Mouse (Mus musculus) T-helper 1 cell (primary cell): Measurements from ENCODE around the gene Six3.

ENCODE experiments used
- in situ Hi-C: fragments of 300-600 bp; cut with MboI, MseI; formaldehyde crosslinking; loops from one replicate; pipeline ENCODE4 v1.15.1; 2025; ENCODE audit warnings: high pct_unique_total_duplicates

Six3 gene

DNA sequence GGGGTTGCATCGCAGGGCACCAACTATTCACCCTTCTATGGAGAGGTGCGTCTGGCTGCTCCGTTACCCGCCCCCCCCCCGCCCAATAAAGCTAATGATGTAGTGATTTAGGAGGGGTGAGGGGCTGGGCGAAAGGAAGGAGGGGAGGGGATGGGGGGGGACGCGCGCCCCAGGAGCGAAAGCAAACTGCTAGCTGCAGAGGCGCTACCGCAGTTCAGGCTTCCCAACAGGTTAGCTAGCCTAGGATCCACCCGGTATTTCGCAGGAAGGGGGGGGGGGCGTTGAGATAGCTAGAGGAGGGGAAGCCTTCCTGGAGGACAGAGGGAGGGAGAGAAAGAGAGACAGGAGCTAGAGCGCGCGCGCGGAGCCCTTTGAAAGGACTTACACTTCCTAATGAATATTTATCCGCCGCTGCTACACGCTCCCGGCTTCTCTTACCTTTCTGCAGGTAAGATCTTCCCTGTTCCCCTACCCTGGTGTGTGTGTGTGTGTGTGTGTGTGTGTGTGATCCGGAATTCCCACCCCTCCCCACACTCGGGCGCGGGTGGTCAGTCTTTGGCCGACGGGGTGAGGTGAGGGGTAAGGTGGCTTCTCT, at the start of gene Six3:
TSS of gene Six3 (plus strand) at position 343 of the 595 bp plus-strand sequence.
- in situ Hi-C loops = loop anchor here (5.0 to 10.0 kb wide), 2 partner anchors 74 to 779 kb away; partner anchors contain the start of gene Six2

DNA sequence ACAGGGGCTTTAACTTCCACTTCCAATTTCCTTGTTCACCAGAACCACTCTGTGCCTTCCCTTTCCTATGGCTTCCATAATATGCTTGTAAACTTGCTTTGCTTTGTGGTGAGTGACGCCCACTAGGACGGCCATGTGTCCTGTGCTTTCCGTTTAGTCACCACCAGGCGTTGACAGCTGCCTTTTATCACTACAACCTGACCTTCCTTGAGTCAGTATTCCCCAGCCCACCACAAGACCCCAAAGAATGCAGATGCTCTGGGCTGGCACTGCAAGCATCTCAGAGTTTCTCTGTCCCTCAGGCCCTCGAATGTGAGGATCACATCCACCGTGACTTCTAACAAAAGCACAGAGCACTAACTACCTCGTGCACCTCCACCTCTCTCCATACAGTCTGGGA, 49.3 kb upstream of the Six3 start:
- in situ Hi-C loops = no loop called here

GRCm38 (mm10) chr17:85574023-85574422, 39.4 kb upstream of the Six3 start:
- in situ Hi-C loops = no loop called here

DNA sequence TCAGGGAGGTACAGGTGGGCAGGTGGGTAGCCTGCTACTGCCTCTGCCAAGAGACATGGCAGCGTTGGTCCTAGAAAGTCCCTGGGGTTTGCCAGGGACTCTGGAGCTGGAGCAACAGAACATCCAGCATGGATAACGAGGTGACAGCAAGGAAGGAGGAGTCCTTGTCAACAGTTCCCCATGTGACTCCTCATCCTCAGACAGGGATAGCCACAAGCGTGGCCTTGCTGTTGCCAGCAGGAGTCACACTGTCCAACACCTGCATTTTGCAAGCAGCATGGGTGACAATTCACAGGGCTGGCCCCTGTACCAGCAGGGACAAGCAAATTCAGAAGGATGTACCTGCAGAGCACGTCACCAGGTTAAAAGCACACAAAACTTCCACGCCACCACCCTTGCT, 35.1 kb upstream of the Six3 start:
- in situ Hi-C loops = no loop called here

- in situ Hi-C loops = no loop called here
Measured at GRCm38 (mm10) chr17:85579350-85579749, 34.1 kb upstream of the Six3 start.

- in situ Hi-C loops = no loop called here
Measured at GRCm38 (mm10) chr17:85580221-85580620, 33.2 kb upstream of the Six3 start.

GRCm38 (mm10) chr17:85584170-85584569, 29.2 kb upstream of the Six3 start:
- in situ Hi-C loops = no loop called here

- in situ Hi-C loops = no loop called here
Measured at GRCm38 (mm10) chr17:85584573-85584972, 28.8 kb upstream of the Six3 start.

DNA sequence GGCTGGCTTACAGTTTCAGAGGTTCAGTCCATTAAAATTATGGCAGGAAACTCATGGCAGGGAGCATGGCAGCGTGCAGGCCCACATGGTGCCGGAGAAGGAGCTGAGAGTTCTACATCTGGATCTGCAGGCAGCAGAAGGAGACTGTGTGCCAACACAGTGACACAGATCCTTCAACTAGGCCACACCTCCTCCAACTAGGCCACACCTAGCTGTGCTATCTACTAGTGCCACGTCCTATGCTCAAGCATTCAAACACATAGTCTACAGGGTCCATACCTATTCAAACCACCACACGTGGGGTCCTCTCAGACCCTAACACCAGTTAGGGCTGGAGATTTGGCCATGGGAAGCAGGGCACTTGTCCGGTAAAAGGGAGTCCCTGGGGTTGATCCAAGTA, 27.6 kb upstream of the Six3 start:
- in situ Hi-C loops = no loop called here

DNA sequence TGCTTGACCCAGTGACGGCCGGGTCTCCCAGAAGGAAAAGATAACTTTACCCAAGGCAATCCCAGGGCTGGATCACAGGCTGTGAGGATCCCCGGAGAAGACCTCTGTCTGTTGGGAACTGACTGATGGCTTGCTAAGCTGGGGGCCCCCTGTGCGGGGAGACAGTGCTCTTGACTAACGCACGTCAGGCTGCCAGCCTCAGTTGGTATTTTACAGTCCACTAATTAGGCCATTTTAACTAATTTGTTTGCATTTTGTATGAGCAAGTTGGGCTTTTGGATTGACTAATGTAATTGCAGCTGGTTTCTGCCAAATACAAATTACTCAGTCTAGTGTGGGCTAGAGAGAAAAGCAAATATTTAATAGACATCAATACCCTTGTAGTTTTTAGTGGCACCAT, 21.4 kb upstream of the Six3 start:
- in situ Hi-C loops = no loop called here

GRCm38 (mm10) chr17:85595853-85596252, 17.6 kb upstream of the Six3 start:
- in situ Hi-C loops = no loop called here

GRCm38 (mm10) chr17:85596341-85596890, 17.0 kb upstream of the Six3 start:
- in situ Hi-C loops = no loop called here

DNA sequence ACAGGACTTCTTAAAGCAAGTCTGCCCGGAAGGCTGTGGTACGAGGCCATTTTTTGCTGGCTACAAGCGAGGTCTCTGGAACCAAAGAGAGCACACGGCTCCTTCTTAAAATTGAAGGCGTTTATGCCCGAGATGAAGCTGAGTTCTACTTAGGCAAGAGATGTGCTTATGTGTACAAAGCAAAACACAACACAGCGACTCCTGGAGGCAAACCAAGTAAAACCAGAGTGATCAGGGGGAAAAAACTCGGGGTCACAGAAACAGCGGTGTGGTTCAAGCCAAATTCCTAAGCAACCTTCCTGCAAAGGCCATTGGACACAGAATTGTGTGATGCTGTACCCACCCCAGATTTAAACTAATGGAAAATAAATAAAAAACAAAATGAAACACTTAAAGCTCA, 13.9 kb upstream of the Six3 start:
- in situ Hi-C loops = no loop called here

DNA sequence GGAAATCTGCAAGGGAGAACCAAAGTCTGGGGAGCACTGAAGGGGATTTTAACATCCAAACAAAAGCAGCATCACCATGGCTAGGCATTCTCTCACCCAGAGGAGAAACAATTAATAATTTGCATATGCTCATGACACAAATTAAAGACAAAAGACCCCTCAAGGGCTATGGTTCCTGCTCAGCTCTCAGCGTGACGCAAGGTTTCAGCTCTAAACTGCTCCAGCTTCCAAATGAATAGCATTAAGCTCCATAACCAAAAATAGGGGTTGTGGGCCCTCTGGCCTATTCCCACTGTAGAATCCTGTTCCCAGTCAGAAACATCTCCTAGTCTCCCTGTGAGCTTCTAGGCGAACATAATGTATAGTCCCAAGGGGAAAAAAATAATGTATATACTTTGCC, 6.9 kb upstream of the Six3 start:
- in situ Hi-C loops = no loop called here

DNA sequence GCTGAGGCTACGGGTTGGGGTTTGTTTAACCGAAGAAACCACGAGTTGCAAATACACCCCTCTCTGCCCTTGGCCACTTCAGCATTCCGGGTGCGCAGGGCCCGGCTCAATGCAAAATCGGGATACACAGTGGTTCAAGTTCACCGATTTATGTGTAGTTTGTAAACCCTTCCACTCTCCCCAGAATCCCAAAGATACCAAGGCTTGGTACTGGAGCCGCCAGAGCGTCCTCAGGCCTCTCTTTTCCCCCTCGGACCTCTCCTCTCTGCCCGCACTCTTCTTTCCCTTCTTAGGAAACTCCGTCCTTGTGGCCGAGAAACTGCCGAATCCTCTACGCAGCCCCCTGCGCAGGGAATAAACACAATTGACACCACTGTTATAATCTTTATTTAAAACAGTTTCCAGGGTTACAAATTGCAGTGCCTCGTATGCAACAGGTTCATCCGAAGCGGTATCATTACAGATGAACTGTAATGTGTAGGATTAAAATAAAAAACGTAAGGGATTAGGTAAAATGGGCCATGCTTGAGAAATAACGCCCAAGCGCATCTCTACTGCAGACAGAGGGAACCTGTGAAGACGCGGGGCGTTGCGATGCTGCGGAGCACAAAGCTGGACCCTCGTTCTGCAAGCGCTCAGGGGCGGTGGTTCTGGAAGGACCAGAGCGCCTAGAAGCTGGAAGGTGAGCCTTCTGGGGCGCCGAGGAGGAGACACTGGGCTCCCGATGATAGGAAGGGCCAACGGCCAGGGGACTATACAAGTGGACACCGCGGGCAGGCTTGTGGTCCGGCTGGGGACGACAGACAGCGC, 5.6 kb upstream of the Six3 start:
- in situ Hi-C loops = no loop called here

DNA sequence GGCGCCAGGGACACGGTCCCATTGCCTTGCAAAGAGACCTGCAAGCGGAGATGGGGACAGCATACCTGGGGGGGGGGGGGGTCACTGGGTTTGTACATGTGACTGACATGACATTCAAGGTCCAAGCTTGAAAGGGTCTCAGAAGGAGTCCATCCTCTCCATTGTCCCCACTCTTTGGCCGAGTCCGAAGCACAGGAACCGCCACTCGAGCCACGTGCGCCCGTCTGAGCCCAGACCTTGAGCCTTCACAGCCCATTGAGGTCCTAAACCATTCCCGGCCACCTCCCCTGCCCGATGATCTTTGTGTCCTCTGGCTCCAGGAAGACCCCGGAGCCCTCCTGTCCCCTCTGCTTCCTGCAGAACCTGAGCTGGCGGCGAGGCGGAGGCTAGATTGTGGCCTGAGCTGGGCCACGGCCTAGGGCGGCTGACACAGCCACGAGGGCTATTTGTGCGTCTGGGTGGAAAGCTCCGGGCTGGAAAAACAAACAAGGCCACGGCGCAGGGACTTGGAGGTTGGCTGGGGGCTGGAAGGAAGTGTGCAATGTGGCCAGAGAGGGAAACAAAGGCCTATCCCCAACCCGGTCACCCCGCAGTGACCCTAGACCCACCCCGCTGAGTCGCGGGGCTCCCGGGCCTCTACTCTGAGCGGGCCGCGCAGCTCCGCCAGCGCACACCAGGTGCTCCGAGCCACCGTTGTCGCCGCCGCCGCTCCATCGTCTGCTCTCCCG, 4.9 kb upstream of the Six3 start:
- in situ Hi-C loops = no loop called here

DNA sequence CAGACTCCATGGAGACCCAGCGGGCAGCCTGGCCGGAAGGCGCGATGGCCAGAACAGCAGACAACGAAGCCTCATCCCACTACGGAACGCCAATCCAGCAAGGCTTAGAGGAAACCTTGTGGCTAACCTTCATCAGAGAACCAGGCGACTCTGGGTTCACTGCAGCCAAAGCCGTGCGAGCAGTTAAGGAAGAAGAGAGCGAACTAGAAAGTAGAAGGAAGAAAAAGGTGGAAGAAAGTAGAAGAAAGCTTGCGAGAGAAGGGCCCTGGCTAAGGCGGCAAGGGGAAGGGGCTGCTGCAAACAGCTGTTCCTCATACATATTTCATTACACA, 4.3 kb upstream of the Six3 start:
- in situ Hi-C loops = no loop called here

GRCm38 (mm10) chr17:85609621-85610392, 3.6 kb upstream of the Six3 start:
- in situ Hi-C loops = loop anchor here (5.0 to 10.0 kb wide), 2 partner anchors 77 to 775 kb away; partner anchors contain the start of gene Six2

GRCm38 (mm10) chr17:85610393-85611115, 2.9 kb upstream of the Six3 start:
- in situ Hi-C loops = loop anchor here (5.0 to 10.0 kb wide), 2 partner anchors 77 to 776 kb away; partner anchors contain the start of gene Six2
